Mouse (Mus musculus) E14TG2a.4 (cell line): ENCODE measurements around the gene D1Pas1.

Experiments
- CTCF ChIP-seq: conservative IDR thresholded peaks from 2 replicates; pipeline ENCODE4 v1.5.1; 2014; ENCODE audit warnings: low read length
- POU5F1 ChIP-seq: IDR thresholded peaks from 2 replicates; pipeline ENCODE4 v1.6.1; 2014; ENCODE audit warnings: low read length, borderline replicate concordance

DNA sequence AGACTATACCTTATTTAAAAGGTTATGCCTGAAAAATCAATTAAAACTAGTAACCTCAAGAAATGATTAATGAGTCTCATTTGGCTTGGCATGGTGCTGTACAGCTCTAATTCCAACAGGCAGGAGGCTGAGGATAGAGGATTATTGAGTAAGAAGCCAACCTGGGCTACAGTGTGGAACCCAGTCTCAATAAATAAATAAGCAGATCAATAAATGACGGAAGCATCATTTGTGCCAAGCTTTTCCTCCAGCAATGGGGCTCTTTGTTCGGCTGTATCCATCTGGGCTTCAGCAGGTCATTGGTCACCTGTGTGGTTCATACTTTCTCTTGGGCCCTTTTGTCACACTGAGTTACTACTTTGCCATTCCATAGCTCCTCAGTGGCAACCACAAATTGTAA lies 46.9 kb downstream of the D1Pas1 start:
- TF ChIP-seq CTCF (no peak), POU5F1 (no peak)
